Mouse (Mus musculus): Measurements from ENCODE around the gene Sema3d.

DNA sequence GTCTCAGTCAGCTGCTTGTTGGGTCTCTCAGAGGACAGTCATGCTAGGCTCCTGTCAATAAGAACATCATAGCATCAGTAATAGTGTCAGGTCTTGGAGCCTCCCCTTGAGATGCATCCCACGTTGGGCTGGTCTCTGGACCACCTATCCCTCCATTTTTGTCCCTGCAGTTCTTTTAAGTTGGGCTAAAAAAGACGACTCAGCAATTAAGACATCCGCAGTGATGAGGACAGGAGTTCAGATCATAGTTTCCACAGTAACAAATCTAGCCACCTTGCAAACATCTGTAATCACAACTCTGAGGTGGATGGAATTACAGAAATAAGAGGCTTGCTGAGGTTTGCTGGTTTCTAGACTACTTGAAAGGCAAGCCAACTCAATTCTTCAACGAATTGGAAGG lies 67.9 kb downstream of the Sema3d start:
- TF ChIP-seq CTCF (IDR thresholded peaks at IDR 0.05) (no peak), EP300 (IDR thresholded peaks at IDR 0.05) (no peak)
